Mouse (Mus musculus): Measurements from ENCODE around the gene Scnn1g.

- TF ChIP-seq EP300 (IDR thresholded peaks at IDR 0.05; ENCODE audit: insufficient read depth, low read depth, low read length): no peak
- no peak for TF ChIP-seq CTCF (IDR thresholded peaks at IDR 0.05)
These were observed 44.3 kb downstream of the Scnn1g start for GRCm38 (mm10) chr7:121778553-121778952.

Measured in heart, adult 2 months (tissue).